Mouse (Mus musculus): ENCODE results near the gene Sar1a. TPM values are rescaled to one million over a fixed set of nuclear protein-coding genes. Genes with fewer than 3 reads are reported as not detected.

Sar1a gene
- polyA plus RNA-seq (2016; fragmentation: Nextera tagmentation; extraction: Ambion mirVana), result 225 and 226 TPM in 2 replicates

DNA sequence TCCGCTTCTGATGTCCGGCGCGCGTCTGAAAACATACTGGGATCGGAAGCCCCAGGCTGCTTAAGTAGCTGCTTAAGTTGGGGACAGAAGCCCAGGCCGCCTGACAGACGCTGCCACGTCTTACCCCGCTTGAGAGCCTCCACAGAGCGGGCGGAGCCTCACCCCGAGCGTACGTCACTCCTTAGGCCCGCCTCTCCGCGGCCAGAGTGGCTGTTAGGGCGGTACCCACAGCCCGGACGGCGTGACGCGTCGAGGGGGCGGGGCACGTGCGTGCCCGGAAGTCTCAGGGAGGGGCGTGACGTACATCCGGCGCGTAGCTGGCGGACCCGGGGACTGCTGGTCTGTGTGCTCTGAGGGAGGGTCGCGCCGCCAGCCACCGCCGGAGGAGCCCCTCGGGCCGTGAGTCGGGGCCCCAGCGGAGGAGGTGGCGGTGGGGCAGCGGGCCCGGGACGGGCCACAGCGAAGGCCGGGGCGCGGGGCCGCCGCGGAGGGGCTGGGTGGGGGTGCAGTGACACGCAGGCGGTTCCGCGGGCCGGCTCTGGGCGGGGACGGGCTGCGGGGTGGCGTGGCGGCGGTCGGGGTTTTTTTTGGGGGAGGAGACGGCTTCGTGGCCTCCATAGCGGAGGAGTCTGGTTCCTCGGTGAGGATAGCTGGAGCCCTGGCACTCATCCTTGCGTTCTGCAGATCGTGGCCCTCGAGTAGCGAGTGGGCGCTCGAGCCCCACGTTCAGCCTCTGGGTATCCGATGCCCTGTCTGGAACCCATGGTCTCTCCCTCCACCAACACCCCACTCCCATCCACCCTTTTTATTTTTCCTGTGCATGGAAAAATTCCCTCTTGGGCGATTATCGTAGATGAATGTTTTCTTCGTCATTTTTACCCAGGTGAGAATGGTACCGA, at the start of gene Sar1a:
Sar1a (plus strand) TSS at position 285 of the 899 bp plus-strand sequence.
- DNase-seq (ENCODE audit: extremely low spot score, low spot score), result peak; percentile 100
- H3K4me1 ChIP-seq, result peaks cover 23% of the 10 kb centered on the region
- H3K9me3 ChIP-seq, result no peaks in the 10 kb centered on the region
- H3K4me3 ChIP-seq, result peak within 1 kb of the TSS; percentile 99
- under 1% methylated on average over 82 of the region's 84 CpGs for WGBS
- H3K27ac ChIP-seq, result peak within 1 kb of the TSS; percentile 94
- no peaks in the 10 kb centered on the region for H3K27me3 ChIP-seq (ENCODE audit: poor library complexity, severe bottlenecking)
- peaks cover 22% of the 10 kb centered on the region for H3K36me3 ChIP-seq (replicated peaks)

DNA sequence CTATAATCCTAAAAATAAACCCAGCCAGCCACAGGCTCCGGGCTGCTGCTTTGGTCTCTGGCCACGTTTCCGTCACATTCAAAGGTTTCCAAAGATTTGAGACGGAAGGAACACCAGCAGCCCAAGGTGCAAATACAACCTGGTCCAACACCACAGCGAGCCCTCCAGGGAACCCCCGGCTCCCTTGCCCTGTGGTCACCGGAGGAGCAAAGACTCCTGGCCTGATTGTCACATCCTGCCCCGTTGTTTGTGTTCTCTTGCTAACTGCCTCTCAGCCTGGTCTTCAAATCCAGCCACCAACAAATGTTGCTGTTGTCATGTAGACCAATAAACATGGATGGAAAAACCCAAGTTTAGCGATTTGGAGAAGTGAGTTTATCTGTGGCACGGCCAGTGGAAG, 47.7 kb upstream of the Sar1a start:
- H3K9me3 ChIP-seq, result no peaks in the 10 kb centered on the region; the same call in 1 of the 2 replicates
- no peak overlapping the region for H3K4me3 ChIP-seq
- no peak for DNase-seq (ENCODE audit: extremely low spot score, low spot score)
- H3K27ac ChIP-seq, result no peak overlapping the region
- peaks cover 7% of the 10 kb centered on the region for H3K4me1 ChIP-seq
- WGBS, result 87% methylated on average over 10 of the region's 10 CpGs
- no peaks in the 10 kb centered on the region for H3K36me3 ChIP-seq (replicated peaks)
- peaks cover 9% of the 10 kb centered on the region for H3K27me3 ChIP-seq (ENCODE audit: poor library complexity, severe bottlenecking)

DNA sequence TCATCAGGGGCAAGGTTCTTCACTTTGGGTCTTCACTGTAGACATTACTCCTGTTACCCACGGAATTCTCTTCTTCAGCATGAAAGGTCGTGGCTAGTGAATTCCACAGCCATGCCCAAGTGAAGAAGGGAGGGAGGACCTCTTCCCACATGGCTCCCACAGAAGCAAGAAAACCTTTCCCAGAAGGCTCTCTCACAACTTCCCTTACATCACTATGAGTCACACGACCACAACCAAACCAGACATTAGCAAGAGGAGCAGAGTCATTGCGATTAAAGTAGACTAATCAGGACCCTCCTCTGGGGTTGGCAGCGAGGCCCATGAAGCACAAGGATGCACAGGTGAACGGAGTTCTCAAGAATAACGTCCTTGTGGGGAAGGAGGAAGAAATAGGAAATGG, 43.0 kb upstream of the Sar1a start:
- Histone ChIP-seq H3K36me3 (replicated peaks) (no peaks in the 10 kb centered on the region), H3K9me3 (no peaks in the 10 kb centered on the region; the same call in 1 of the 2 replicates), H3K27me3 (ENCODE audit: poor library complexity, severe bottlenecking) (no peaks in the 10 kb centered on the region), H3K4me1 (no peaks in the 10 kb centered on the region), H3K4me3 (no peak overlapping the region), H3K27ac (no peak overlapping the region)
- 74% methylated on average over 7 of the region's 7 CpGs for WGBS
- DNase-seq (ENCODE audit: extremely low spot score, low spot score), result no peak

GRCm38 (mm10) chr10:61640363-61640762, 39.7 kb upstream of the Sar1a start:
- H3K9me3 ChIP-seq, result no peaks in the 10 kb centered on the region; the same call in 1 of the 2 replicates
- no peak overlapping the region for H3K4me3 ChIP-seq
- DNase-seq (ENCODE audit: extremely low spot score, low spot score), result no peak
- WGBS, result 87% methylated on average over 4 of the region's 4 CpGs
- H3K4me1 ChIP-seq, result no peaks in the 10 kb centered on the region
- no peaks in the 10 kb centered on the region for H3K36me3 ChIP-seq (replicated peaks)
- no peak overlapping the region for H3K27ac ChIP-seq
- no peaks in the 10 kb centered on the region for H3K27me3 ChIP-seq (ENCODE audit: poor library complexity, severe bottlenecking)

DNA sequence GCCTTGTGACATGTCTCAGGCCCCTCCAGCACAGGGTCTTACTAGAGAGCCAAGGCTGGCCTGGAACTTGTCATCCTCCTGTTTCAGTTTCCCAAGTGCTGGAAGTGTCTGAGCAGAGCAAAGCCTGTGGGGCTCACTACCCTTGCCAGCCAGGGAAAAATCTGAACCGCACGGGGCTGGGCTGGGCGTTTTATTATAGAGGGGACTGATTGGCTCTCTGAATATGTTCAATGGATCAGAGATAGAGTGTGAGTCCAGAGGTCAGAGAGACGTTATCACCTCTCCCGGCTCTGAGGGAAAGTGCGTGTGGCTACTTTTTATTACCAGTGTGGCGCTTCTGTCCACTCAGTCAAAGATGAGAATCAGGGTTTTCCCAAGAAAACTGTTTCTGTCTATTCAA, 33.5 kb upstream of the Sar1a start:
- peaks cover 25% of the 10 kb centered on the region for H3K4me1 ChIP-seq
- no peak overlapping the region for H3K27ac ChIP-seq
- 0 out of 2 replicates have a peak, but pooled peaks cover 7% of the 10 kb centered on the region for H3K27me3 ChIP-seq (ENCODE audit: poor library complexity, severe bottlenecking)
- no peak overlapping the region for H3K4me3 ChIP-seq
- no peak for DNase-seq (ENCODE audit: extremely low spot score, low spot score)
- H3K9me3 ChIP-seq, result no peaks in the 10 kb centered on the region
- WGBS, result 79% methylated on average over 7 of the region's 7 CpGs
- peaks cover 12% of the 10 kb centered on the region for H3K36me3 ChIP-seq (replicated peaks)

- Histone ChIP-seq H3K27ac (peak within 1 kb of the TSS; percentile 95), H3K4me1 (peaks cover 25% of the 10 kb centered on the region), H3K9me3 (no peaks in the 10 kb centered on the region), H3K4me3 (peak within 1 kb of the TSS; percentile 93), H3K36me3 (replicated peaks) (peaks cover 27% of the 10 kb centered on the region), H3K27me3 (ENCODE audit: poor library complexity, severe bottlenecking) (0 out of 2 replicates have a peak, but pooled peaks cover 7% of the 10 kb centered on the region)
- WGBS, result 3% methylated on average over 50 of the region's 50 CpGs
- DNase-seq (ENCODE audit: extremely low spot score, low spot score), result peak; percentile 91
These were observed 32.0 kb upstream of the Sar1a start, which contains the start of gene Ppa1 for GRCm38 (mm10) chr10:61647790-61648736. TSS of gene Ppa1 (plus strand) at chr10:61648552.

- Histone ChIP-seq H3K4me1 (peaks cover 25% of the 10 kb centered on the region), H3K9me3 (no peaks in the 10 kb centered on the region), H3K36me3 (replicated peaks) (peaks cover 36% of the 10 kb centered on the region), H3K27me3 (ENCODE audit: poor library complexity, severe bottlenecking) (0 out of 2 replicates have a peak, but pooled peaks cover 7% of the 10 kb centered on the region), H3K4me3 (peak overlapping the region; percentile 93), H3K27ac (peak overlapping the region; percentile 95)
- peak; percentile 29 for DNase-seq (ENCODE audit: extremely low spot score, low spot score)
- WGBS, result 2% methylated on average over 43 of the region's 49 CpGs
These were observed 31.1 kb upstream of the Sar1a start for GRCm38 (mm10) chr10:61648737-61649645.

GRCm38 (mm10) chr10:61654105-61654504, 26.0 kb upstream of the Sar1a start:
- no peaks in the 10 kb centered on the region for H3K27me3 ChIP-seq (ENCODE audit: poor library complexity, severe bottlenecking)
- peaks cover 15% of the 10 kb centered on the region for H3K4me1 ChIP-seq
- H3K36me3 ChIP-seq (replicated peaks), result peaks cover 73% of the 10 kb centered on the region
- H3K9me3 ChIP-seq, result no peaks in the 10 kb centered on the region
- 94% methylated on average over 4 of the region's 4 CpGs for WGBS
- no peak overlapping the region for H3K4me3 ChIP-seq
- no peak for DNase-seq (ENCODE audit: extremely low spot score, low spot score)
- no peak overlapping the region for H3K27ac ChIP-seq

GRCm38 (mm10) chr10:61654691-61655090, 25.4 kb upstream of the Sar1a start:
- Histone ChIP-seq H3K36me3 (replicated peaks) (peaks cover 79% of the 10 kb centered on the region), H3K9me3 (no peaks in the 10 kb centered on the region), H3K27me3 (ENCODE audit: poor library complexity, severe bottlenecking) (no peaks in the 10 kb centered on the region), H3K27ac (no peak overlapping the region), H3K4me3 (no peak overlapping the region), H3K4me1 (peaks cover 9% of the 10 kb centered on the region)
- DNase-seq (ENCODE audit: extremely low spot score, low spot score), result no peak
- WGBS, result 90% methylated on average over 7 of the region's 7 CpGs

- H3K27me3 ChIP-seq (ENCODE audit: poor library complexity, severe bottlenecking), result no peaks in the 10 kb centered on the region
- peaks cover 5% of the 10 kb centered on the region; the same call in 1 of the 2 replicates for H3K4me1 ChIP-seq
- no peak overlapping the region for H3K4me3 ChIP-seq
- no peak for DNase-seq (ENCODE audit: extremely low spot score, low spot score)
- H3K9me3 ChIP-seq, result no peaks in the 10 kb centered on the region
- WGBS, result 94% methylated on average over 3 of the region's 3 CpGs
- peaks cover 84% of the 10 kb centered on the region for H3K36me3 ChIP-seq (replicated peaks)
- H3K27ac ChIP-seq, result no peak overlapping the region
These were observed 24.9 kb upstream of the Sar1a start for GRCm38 (mm10) chr10:61655188-61655587.

GRCm38 (mm10) chr10:61656928-61657882, 22.9 kb upstream of the Sar1a start:
- H3K36me3 ChIP-seq (replicated peaks), result peaks cover 86% of the 10 kb centered on the region
- no peaks in the 10 kb centered on the region for H3K27me3 ChIP-seq (ENCODE audit: poor library complexity, severe bottlenecking)
- no peak for DNase-seq (ENCODE audit: extremely low spot score, low spot score)
- H3K4me1 ChIP-seq, result no peaks in the 10 kb centered on the region
- 91% methylated on average over 18 of the region's 18 CpGs for WGBS
- no peaks in the 10 kb centered on the region for H3K9me3 ChIP-seq
- H3K4me3 ChIP-seq, result no peak overlapping the region
- no peak overlapping the region for H3K27ac ChIP-seq
